Mouse (Mus musculus) left cerebral cortex, postnatal 10 days (tissue): ENCODE measurements around the gene C5ar2. TPM values are rescaled to one million over a fixed set of nuclear protein-coding genes. Genes with fewer than 3 reads are reported as not detected.

Experiments
- DNase-seq, 2 experiments: peaks; one replicate each; pipeline ENCODE4 v3.0.0; 2021 to 2022; ENCODE audit warnings: low spot score in 2 of 2, mixed read lengths in 1 of 2; ENCODE audit errors: extremely low spot score in 1 of 2
- intact Hi-C: fragments of 180-260 bp; cut with DNase I; formaldehyde crosslinking; loops from one replicate; pipeline ENCODE4 v1.15.1; 2025
- total RNA-seq, 2 experiments: library from RNA; stranded (reverse); gene quantifications; 2 replicates each; pipeline ENCODE4 v1.2.3; 2021

C5ar2 gene
- total RNA-seq, 2 experiments from 2014 or later: 0.53 to 0.79 TPM

GRCm38 (mm10) chr7:16208781-16209665, 34.9 kb downstream of the C5ar2 start:
- DNase-seq: no peak
- intact Hi-C loops: no loop called here

DNA sequence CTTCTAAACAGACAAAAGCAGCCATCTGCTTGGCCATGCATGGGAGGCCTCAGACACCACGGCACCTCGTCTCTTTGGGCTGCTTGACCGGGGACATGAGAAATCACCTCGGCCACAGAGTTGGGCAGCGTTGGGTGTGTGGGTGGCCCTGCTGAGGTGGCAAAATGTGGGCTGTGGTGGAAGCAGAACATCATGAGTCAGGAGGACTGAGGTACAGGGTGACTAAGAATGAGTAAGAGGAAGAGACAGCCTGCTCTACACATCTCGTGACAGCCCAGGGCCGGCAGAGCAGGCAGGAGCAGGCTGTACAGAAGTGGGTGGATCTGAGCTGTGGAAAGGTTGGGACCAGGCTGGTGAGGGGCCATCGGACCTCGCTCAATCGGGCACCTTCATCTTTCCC, 36.5 kb downstream of the C5ar2 start:
- no peak for DNase-seq
- intact Hi-C loops: no loop called here

GRCm38 (mm10) chr7:16207076-16207475, 36.9 kb downstream of the C5ar2 start:
- no peak for DNase-seq
- intact Hi-C loops: no loop called here

GRCm38 (mm10) chr7:16204791-16205190, 39.2 kb downstream of the C5ar2 start:
- intact Hi-C loops: no loop called here
- no peak for DNase-seq

- DNase-seq: no peak
- intact Hi-C loops: no loop called here
Measured at GRCm38 (mm10) chr7:16203505-16203903, 40.5 kb downstream of the C5ar2 start.

DNA sequence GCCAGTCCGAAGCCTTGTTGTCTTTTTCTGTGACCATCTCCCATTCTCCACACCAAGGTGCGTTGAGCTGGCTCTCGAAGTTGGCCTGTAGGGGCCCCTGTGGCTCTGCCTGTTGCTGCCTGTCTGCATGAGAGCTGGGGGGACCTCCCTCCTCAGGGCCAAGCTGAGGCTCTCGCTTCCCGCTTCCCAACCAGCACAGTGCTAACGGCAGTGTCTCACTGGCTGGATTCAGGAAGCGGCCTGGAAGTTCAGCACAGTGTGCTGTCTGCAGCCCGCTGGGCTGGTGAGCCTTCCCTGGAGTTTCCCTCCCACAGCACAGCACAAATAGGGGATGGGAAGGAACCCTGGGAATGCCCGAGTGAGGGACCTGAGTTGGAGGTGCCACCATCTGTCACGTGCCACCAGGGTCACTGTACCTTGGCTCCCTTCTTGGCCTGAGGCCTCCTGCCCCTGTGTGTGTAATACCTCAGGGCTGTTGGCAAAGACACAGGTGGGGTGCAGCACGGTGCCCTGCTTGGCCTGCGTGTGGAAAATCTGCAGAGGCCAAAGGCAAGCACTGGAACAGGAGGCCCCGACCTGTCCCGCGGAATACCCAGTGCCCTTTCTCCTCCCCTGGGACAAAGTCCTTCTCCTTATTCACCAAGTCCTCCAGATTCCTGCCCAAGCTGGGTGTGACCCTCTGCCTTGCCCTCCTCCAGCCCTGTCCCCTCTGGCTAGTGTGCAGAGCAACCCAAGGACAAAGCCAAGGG, 41.0 kb downstream of the C5ar2 start:
- intact Hi-C loops: no loop called here
- DNase-seq: no peak

DNA sequence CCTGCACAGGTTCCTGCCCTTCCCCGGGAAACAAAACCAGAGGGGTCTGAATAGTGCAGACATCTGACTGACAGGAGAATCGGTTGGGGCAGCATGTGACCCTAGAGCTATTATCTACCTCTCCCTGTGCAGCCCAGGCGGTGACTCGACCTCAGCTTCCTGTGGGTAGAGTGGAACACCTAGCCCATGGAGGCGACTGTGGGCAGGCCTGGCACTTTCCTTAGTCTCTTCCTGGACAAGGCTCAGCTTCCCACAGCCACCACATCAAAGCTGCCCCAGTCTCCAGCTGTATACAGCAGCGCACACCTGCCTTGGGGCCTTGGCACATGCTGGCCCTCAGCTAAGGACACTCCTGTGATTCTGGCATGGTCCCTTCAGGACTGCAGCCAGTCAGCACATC, 42.8 kb downstream of the C5ar2 start:
- intact Hi-C loops: no loop called here
- no peak for DNase-seq

- DNase-seq: no peak
- intact Hi-C loops: no loop called here
Measured at GRCm38 (mm10) chr7:16198540-16198939, 45.4 kb downstream of the C5ar2 start.

- DNase-seq: no peak
- intact Hi-C loops: no loop called here
Measured at GRCm38 (mm10) chr7:16197166-16197565, 46.8 kb downstream of the C5ar2 start.

DNA sequence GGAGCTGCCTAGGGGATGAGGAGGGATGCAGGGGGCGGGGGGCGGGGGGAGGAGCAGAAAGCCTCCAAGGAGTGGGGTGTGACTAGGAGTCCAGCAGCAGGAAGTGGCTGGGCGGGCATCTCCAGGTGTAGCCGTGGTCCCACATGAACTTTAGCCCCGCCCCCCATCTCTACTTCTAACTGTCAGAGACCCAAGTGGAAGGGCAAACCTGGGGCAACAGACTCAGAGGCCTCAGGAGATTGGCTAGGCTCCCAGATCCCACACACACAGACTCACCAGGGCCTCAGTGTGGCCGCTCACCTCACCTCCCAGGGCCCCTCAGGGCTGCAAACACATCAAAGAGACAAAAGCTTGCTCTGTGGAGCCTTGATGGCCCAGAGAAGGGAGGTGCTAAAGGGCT, 47.3 kb downstream of the C5ar2 start:
- intact Hi-C loops: no loop called here
- DNase-seq: no peak

- intact Hi-C loops: loop anchor here (2.0 kb wide), 1 partner anchor 69 kb away; no protein-coding TSS in a partner anchor
- no peak for DNase-seq
Measured at GRCm38 (mm10) chr7:16193702-16194101, 50.3 kb downstream of the C5ar2 start.

GRCm38 (mm10) chr7:16192315-16192714, 51.6 kb downstream of the C5ar2 start:
- DNase-seq: peak; percentile 67 to 71
- intact Hi-C loops: loop anchor here (2.0 kb wide), 1 partner anchor 70 kb away; no protein-coding TSS in a partner anchor

DNA sequence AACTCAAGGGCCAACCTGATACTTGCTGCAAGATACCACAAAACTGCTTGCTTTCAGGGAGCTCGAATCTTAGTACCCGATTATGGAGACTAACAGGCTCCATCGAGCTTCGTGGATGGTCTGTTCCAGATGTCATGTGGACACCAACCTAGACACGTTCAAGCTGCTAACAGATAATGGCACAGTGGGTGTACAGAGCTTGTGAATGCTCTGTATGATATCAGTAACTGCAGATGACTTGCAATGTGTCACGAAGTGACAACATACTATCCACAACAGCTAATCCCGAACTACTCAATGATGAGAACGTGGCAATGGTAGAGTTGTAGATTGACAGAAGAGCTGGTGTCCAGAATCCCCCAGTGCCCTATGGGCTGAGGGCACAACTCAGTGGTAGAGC, 56.5 kb downstream of the C5ar2 start:
- intact Hi-C loops: no loop called here
- no peak for DNase-seq

Other genes starting within 250 kb of the C5ar2 start
- gene Bicra, start 196.2 kb downstream of the C5ar2 start, total RNA-seq: 10 to 100 TPM; 13.4 to 14.1 TPM
- gene Zfp541, start 182.3 kb downstream of the C5ar2 start, total RNA-seq: under 1 TPM; 0.26 to 0.58 TPM
- 100 to 1,000 TPM; 181 TPM for gene Napa, start 145.7 kb downstream of the C5ar2 start, total RNA-seq
- gene Kptn, start 124.3 kb downstream of the C5ar2 start, total RNA-seq: 10 to 100 TPM; 47.3 to 47.7 TPM
- 100 to 1,000 TPM; 285 to 298 TPM for gene Slc8a2, start 114.3 kb downstream of the C5ar2 start, total RNA-seq
- 10 to 100 TPM; 42.4 to 46.4 TPM for gene Meis3, start 69.1 kb downstream of the C5ar2 start, total RNA-seq
- 10 to 100 TPM; 10.3 to 10.5 TPM for gene Dhx34, start 22.1 kb downstream of the C5ar2 start, total RNA-seq
- under 1 TPM; 0.71 to 0.83 TPM for gene C5ar1, start 15.4 kb upstream of the C5ar2 start, total RNA-seq
- gene Inafm1, start 29.5 kb upstream of the C5ar2 start, total RNA-seq: 10 to 100 TPM; 33.0 to 35.6 TPM
- 10 to 100 TPM; 85.5 to 89.0 TPM for gene Ccdc9, start 42.6 kb upstream of the C5ar2 start, total RNA-seq
- 10 to 100 TPM; 30.1 to 34.6 TPM for gene Bbc3, start 64.2 kb upstream of the C5ar2 start, total RNA-seq
- 100 to 1,000 TPM; 114 to 118 TPM for gene Sae1, start 143.7 kb upstream of the C5ar2 start, total RNA-seq
- gene Zc3h4, start 156.8 kb upstream of the C5ar2 start, total RNA-seq: 10 to 100 TPM; 54.3 to 57.2 TPM
- 10 to 100 TPM; 96.3 to 98.3 TPM for gene Tmem160, start 208.6 kb upstream of the C5ar2 start, total RNA-seq
- 10 to 100 TPM; 14.6 to 15.0 TPM for gene Npas1, start 233.6 kb upstream of the C5ar2 start, total RNA-seq